In genomic region chr10:39237549-39237948, GRCm38 (mm10) we compare ENCODE assay signal across 27 mouse cellular contexts.
DNase-seq lines count a peak whose midpoint lies in the region; ATAC-seq and TF ChIP-seq lines count a peak whose summit lies in the region.
"Had no signal": no experiment of that assay in that cellular context is flagged by ENCODE, and none has a peak within 500 bp of the region (broad histone marks: within the 10 kb centered on the region; RNA-seq: fewer than 3 reads in every experiment).

No protein-coding gene starts in this region.

- H3K4me1 ChIP-seq in heart, embryonic 12.5 days (replicated peaks), result peaks cover 8% of the 10 kb centered on the region; the same call in 1 of the 2 replicates
- H3K4me1 ChIP-seq in intestine, embryonic 14.5 days (replicated peaks; ENCODE audit: control insufficient read depth, insufficient read depth, low read length), result peaks cover 6% of the 10 kb centered on the region
- H3K4me1 ChIP-seq in intestine, postnatal 0 days (replicated peaks; ENCODE audit: control insufficient read depth, insufficient read depth, low read length), result no peaks in the 10 kb centered on the region
- no peaks in the 10 kb centered on the region for H3K4me1 ChIP-seq in stomach, postnatal 0 days (replicated peaks; ENCODE audit: control insufficient read depth, insufficient read depth)

- TF ChIP-seq CTCF in intestine, postnatal 0 days (IDR thresholded peaks at IDR 0.05; ENCODE audit: low read depth), result no peak
- TF ChIP-seq CTCF in stomach, postnatal 0 days (IDR thresholded peaks at IDR 0.05; ENCODE audit: low read depth), result no peak

- H3K9me3 ChIP-seq in heart, embryonic 12.5 days (replicated peaks), result no peaks in the 10 kb centered on the region
- no peaks in the 10 kb centered on the region for H3K9me3 ChIP-seq in intestine, embryonic 14.5 days (ENCODE audit: control insufficient read depth, low read length)
- H3K9me3 ChIP-seq in intestine, postnatal 0 days (ENCODE audit: control insufficient read depth), result no peaks in the 10 kb centered on the region
- no peaks in the 10 kb centered on the region for H3K9me3 ChIP-seq in stomach, postnatal 0 days (ENCODE audit: control insufficient read depth, low read length)
- H3K9me3 ChIP-seq: forebrain, embryonic 10.5 days; forebrain, embryonic 13.5 days; G1E; heart, embryonic 15.5 days had no signal

- no peaks in the 10 kb centered on the region for H3K27me3 ChIP-seq in heart, embryonic 12.5 days (replicated peaks)
- no peaks in the 10 kb centered on the region for H3K27me3 ChIP-seq in intestine, embryonic 14.5 days (replicated peaks; ENCODE audit: control insufficient read depth, insufficient read depth, low read length)
- H3K27me3 ChIP-seq in intestine, postnatal 0 days (replicated peaks; ENCODE audit: control insufficient read depth, insufficient read depth, low read length), result no peaks in the 10 kb centered on the region
- H3K27me3 ChIP-seq in stomach, postnatal 0 days (ENCODE audit: control insufficient read depth, insufficient read depth, low read length), result no peaks in the 10 kb centered on the region
- H3K27me3 ChIP-seq: CH12.LX; forebrain, embryonic 13.5 days; heart, embryonic 15.5 days; Patski had no signal

- no peak overlapping the region for H3K4me2 ChIP-seq in heart, embryonic 12.5 days
- H3K4me2 ChIP-seq in intestine, embryonic 14.5 days (ENCODE audit: low read length), result no peak overlapping the region
- H3K4me2 ChIP-seq in intestine, postnatal 0 days (replicated peaks; ENCODE audit: low read depth), result no peak overlapping the region
- no peak overlapping the region for H3K4me2 ChIP-seq in stomach, postnatal 0 days (replicated peaks; ENCODE audit: low read depth)
- H3K4me2 ChIP-seq: forebrain, embryonic 13.5 days; heart, embryonic 11.5 days; heart, embryonic 15.5 days; hindbrain, embryonic 14.5 days had no signal

- H3K36me3 ChIP-seq in heart, embryonic 12.5 days, result no peaks in the 10 kb centered on the region
- no peaks in the 10 kb centered on the region for H3K36me3 ChIP-seq in intestine, embryonic 14.5 days (ENCODE audit: control insufficient read depth, insufficient read depth, low read length)
- no peaks in the 10 kb centered on the region for H3K36me3 ChIP-seq in intestine, postnatal 0 days (ENCODE audit: control insufficient read depth, insufficient read depth)
- H3K36me3 ChIP-seq in stomach, postnatal 0 days (ENCODE audit: control insufficient read depth, insufficient read depth, low read length), result no peaks in the 10 kb centered on the region
- H3K36me3 ChIP-seq: forebrain, embryonic 10.5 days; G1E; heart, embryonic 15.5 days had no signal

- no peak for TF ChIP-seq EP300 in stomach, postnatal 0 days (optimal IDR thresholded peaks at IDR 0.05)

- ATAC-seq in heart, embryonic 12.5 days (ENCODE audit: insufficient number of reproducible peaks, low FRiP score), result no peak
- no peak for ATAC-seq in intestine, embryonic 14.5 days (replicated peaks; ENCODE audit: low FRiP score, low TSS enrichment, low read depth)
- ATAC-seq in intestine, postnatal 0 days, result no peak
- peak; percentile 45; the same call in 1 of the 2 replicates for ATAC-seq in stomach, postnatal 0 days (ENCODE audit: low FRiP score, low TSS enrichment)
- ATAC-seq: forebrain, embryonic 13.5 days; forebrain, embryonic 16.5 days; hindbrain, postnatal 0 days; inflammation-experienced regulatory T-cells, adult 6 months; Patski had no signal

- DNase-seq in adrenal gland, adult 2 months, result peak; percentile 20
- no peak for DNase-seq in adrenal gland, postnatal 25 days
- peak; percentile 94 for DNase-seq in heart, adult 11 months
- peak; percentile 43 for DNase-seq in intestine, embryonic 14.5 days (ENCODE audit: low spot score)
- no peak for DNase-seq in stomach, postnatal 0 days (ENCODE audit: low spot score)
- DNase-seq: adrenal gland, postnatal 36 days; cerebellum, adult 18-20 months; cerebellum, adult 9-10 months; cerebellum, postnatal 14 days; gastrocnemius, postnatal 10 days; gastrocnemius, postnatal 36 days; heart, postnatal 10 days; heart, postnatal 4 days; kidney, adult 8-10 months had no signal

- no peak overlapping the region for H3K27ac ChIP-seq in heart, embryonic 12.5 days (ENCODE audit: poor library complexity, severe bottlenecking)
- no peak overlapping the region for H3K27ac ChIP-seq in intestine, embryonic 14.5 days (ENCODE audit: low read depth)
- H3K27ac ChIP-seq in intestine, postnatal 0 days (ENCODE audit: low read depth, low read length), result no peak overlapping the region
- no peak overlapping the region for H3K27ac ChIP-seq in stomach, postnatal 0 days (replicated peaks)
- H3K27ac ChIP-seq: forebrain, embryonic 10.5 days; forebrain, embryonic 13.5 days; heart, embryonic 15.5 days; hindbrain, embryonic 14.5 days; hindbrain, postnatal 0 days had no signal

- H3K4me3 ChIP-seq in heart, embryonic 12.5 days, result no peak overlapping the region
- no peak overlapping the region for H3K4me3 ChIP-seq in intestine, embryonic 14.5 days (ENCODE audit: low read depth, low read length)
- H3K4me3 ChIP-seq in intestine, postnatal 0 days (ENCODE audit: low read depth, low read length), result no peak overlapping the region
- H3K4me3 ChIP-seq in stomach, postnatal 0 days (ENCODE audit: low read depth, low read length), result no peak overlapping the region
- H3K4me3 ChIP-seq: forebrain, embryonic 10.5 days; forebrain, embryonic 13.5 days; heart, embryonic 15.5 days had no signal

- 67% methylated on average over 4 of the region's 4 CpGs for WGBS in heart, embryonic 12.5 days
- WGBS in intestine, embryonic 14.5 days, result 83% methylated on average over 4 of the region's 4 CpGs
- WGBS in intestine, postnatal 0 days, result 71% methylated on average over 4 of the region's 4 CpGs
- 67% methylated on average over 4 of the region's 4 CpGs for WGBS in stomach, postnatal 0 days

- H3K9ac ChIP-seq in heart, embryonic 12.5 days, result no peak overlapping the region
- no peak overlapping the region for H3K9ac ChIP-seq in intestine, embryonic 14.5 days (ENCODE audit: low read length)
- no peak overlapping the region for H3K9ac ChIP-seq in intestine, postnatal 0 days (ENCODE audit: low read depth, low read length)
- no peak overlapping the region for H3K9ac ChIP-seq in stomach, postnatal 0 days (ENCODE audit: low read length)
- H3K9ac ChIP-seq: forebrain, embryonic 13.5 days; heart, embryonic 15.5 days; hindbrain, embryonic 14.5 days had no signal

Comparison
In these comparisons a context has a peak if more than half of its experiments do, and no peak if none do; other contexts are left out.
1. DNase-seq: peak in adrenal gland, adult 2 months (single experiment), heart, adult 11 months (single experiment) and intestine, embryonic 14.5 days (single experiment); none in adrenal gland, postnatal 25 days (single experiment) and stomach, postnatal 0 days (single experiment).